Mouse (Mus musculus) E14TG2a.4 (cell line): ENCODE measurements at regions not wholly inside any gene's neighbourhood (a gene's known extent, or its start where the extent isn't known, plus 50 kb on each side); places are given as distances from the start of the nearest gene placed in this dataset.

Experiments
- H3K27me3 ChIP-seq: 2 replicates; pipeline ENCODE4 v1.6.1; 2014; ENCODE audit warnings: low read length, control low read depth; ENCODE audit not compliant: insufficient read depth
- H3K36me3 ChIP-seq: 2 replicates; pipeline ENCODE4 v1.6.1; 2014; ENCODE audit warnings: low read length, control low read depth; ENCODE audit not compliant: insufficient read depth
- H3K4me1 ChIP-seq: replicated peaks from 2 replicates; pipeline ENCODE4 v1.6.1; 2014; ENCODE audit warnings: low read depth, low read length, control low read depth
- H3K4me3 ChIP-seq: replicated peaks from 2 replicates; pipeline ENCODE4 v1.5.1; 2014; ENCODE audit warnings: mild to moderate bottlenecking, low read length
- H3K9me3 ChIP-seq: 2 replicates; pipeline ENCODE4 v1.6.1; 2014; ENCODE audit warnings: low read length, control low read depth
- CTCF ChIP-seq: conservative IDR thresholded peaks from 2 replicates; pipeline ENCODE4 v1.5.1; 2014; ENCODE audit warnings: low read length
- NANOG ChIP-seq: IDR thresholded peaks from 2 replicates; pipeline ENCODE4 v1.6.1; 2014; ENCODE audit warnings: borderline replicate concordance, low read length, mixed read lengths
- POU5F1 ChIP-seq: IDR thresholded peaks from 2 replicates; pipeline ENCODE4 v1.6.1; 2014; ENCODE audit warnings: low read length, borderline replicate concordance

GRCm38 (mm10) chrX:21385221-21385620 lies 99.1 kb upstream of the Agtr2 start:
- no peaks in the 10 kb centered on the region for H3K27me3 ChIP-seq

GRCm38 (mm10) chrX:21389992-21390391 lies 94.4 kb upstream of the Agtr2 start:
- H3K36me3 ChIP-seq: no peaks in the 10 kb centered on the region
- no peaks in the 10 kb centered on the region for H3K4me1 ChIP-seq
- H3K9me3 ChIP-seq: no peaks in the 10 kb centered on the region
- H3K27me3 ChIP-seq: no peaks in the 10 kb centered on the region
- H3K4me3 ChIP-seq: no peak overlapping the region
- TF ChIP-seq POU5F1: no peak
- TF ChIP-seq CTCF: no peak
- TF ChIP-seq NANOG: no peak

More at GRCm38 (mm10) chrX:21385221-21385620, 99.1 kb upstream of the Agtr2 start:
- H3K4me1 ChIP-seq: no peaks in the 10 kb centered on the region
- H3K4me3 ChIP-seq: no peak overlapping the region
- TF ChIP-seq CTCF: peak; percentile 33
- no peak for TF ChIP-seq POU5F1
- no peak for TF ChIP-seq NANOG
- no peaks in the 10 kb centered on the region for H3K36me3 ChIP-seq
- H3K9me3 ChIP-seq: no peaks in the 10 kb centered on the region

- no peaks in the 10 kb centered on the region for H3K4me1 ChIP-seq
- TF ChIP-seq CTCF (no peak), POU5F1 (no peak), NANOG (no peak)
- H3K9me3 ChIP-seq: no peaks in the 10 kb centered on the region
- H3K4me3 ChIP-seq: no peak overlapping the region
- no peaks in the 10 kb centered on the region for H3K36me3 ChIP-seq
- H3K27me3 ChIP-seq: no peaks in the 10 kb centered on the region
Observed at GRCm38 (mm10) chrX:21393212-21393611, 91.1 kb upstream of the Agtr2 start.

GRCm38 (mm10) chrX:21424797-21425196 lies 59.5 kb upstream of the Agtr2 start:
- TF ChIP-seq NANOG (no peak), CTCF (peak; percentile 61)
- Histone ChIP-seq H3K4me1 (no peaks in the 10 kb centered on the region), H3K27me3 (no peaks in the 10 kb centered on the region), H3K36me3 (no peaks in the 10 kb centered on the region), H3K4me3 (no peak overlapping the region), H3K9me3 (no peaks in the 10 kb centered on the region)

- no peaks in the 10 kb centered on the region for H3K27me3 ChIP-seq
- no peaks in the 10 kb centered on the region for H3K4me1 ChIP-seq
- H3K4me3 ChIP-seq: no peak overlapping the region
- no peaks in the 10 kb centered on the region for H3K36me3 ChIP-seq
- no peak for TF ChIP-seq POU5F1
- no peak for TF ChIP-seq NANOG
- peak; percentile 15; the same call in 1 of the 2 replicates for TF ChIP-seq CTCF
- H3K9me3 ChIP-seq: no peaks in the 10 kb centered on the region
Observed at GRCm38 (mm10) chrX:21428081-21428480, 56.3 kb upstream of the Agtr2 start.

GRCm38 (mm10) chrX:21433501-21433900 lies 50.8 kb upstream of the Agtr2 start:
- Histone ChIP-seq H3K27me3 (no peaks in the 10 kb centered on the region), H3K36me3 (no peaks in the 10 kb centered on the region), H3K4me1 (no peaks in the 10 kb centered on the region), H3K9me3 (no peaks in the 10 kb centered on the region), H3K4me3 (no peak overlapping the region)
- TF ChIP-seq NANOG (no peak), POU5F1 (no peak), CTCF (no peak)
